Mouse (Mus musculus): ENCODE data around the gene Rasl12.
A peak's percentile ranks its signal among the peaks of the same experiment; 100 is the strongest.

The Rasl12 gene

GRCm38 (mm10) chr9:65398279-65398678 lies at the start of gene Rasl12:
Gene Rasl12, plus strand, starts transcription at chr9:65398506.
- peak in 1 of 2 experiments; percentile 46 for DNase-seq (ENCODE audit: low spot score in 2 of 2)

DNA sequence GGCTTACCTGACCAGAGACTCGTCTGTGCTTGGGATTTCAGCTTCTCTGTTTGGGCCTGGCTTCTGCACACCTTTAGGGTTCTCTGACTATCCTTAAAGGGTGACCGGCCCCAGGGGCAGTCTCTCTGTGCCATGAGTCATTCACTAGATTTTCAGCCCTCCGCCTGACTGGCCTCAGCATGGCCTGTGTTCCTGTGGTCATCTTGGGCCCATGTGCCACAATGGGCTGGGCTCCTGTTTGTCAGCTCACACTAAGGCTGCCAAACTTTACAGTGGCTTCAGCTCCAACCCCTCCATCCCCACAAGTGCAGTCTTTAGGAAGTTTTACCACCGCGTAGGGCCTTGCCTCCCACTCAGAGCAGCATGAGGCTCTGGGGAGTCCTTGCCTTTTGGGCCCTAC lies 45.1 kb upstream of the Rasl12 start:
- DNase-seq (ENCODE audit: low spot score in 2 of 2) = no peak

GRCm38 (mm10) chr9:65356561-65356960 lies 41.7 kb upstream of the Rasl12 start:
- DNase-seq (ENCODE audit: low spot score in 2 of 2) = no peak

DNA sequence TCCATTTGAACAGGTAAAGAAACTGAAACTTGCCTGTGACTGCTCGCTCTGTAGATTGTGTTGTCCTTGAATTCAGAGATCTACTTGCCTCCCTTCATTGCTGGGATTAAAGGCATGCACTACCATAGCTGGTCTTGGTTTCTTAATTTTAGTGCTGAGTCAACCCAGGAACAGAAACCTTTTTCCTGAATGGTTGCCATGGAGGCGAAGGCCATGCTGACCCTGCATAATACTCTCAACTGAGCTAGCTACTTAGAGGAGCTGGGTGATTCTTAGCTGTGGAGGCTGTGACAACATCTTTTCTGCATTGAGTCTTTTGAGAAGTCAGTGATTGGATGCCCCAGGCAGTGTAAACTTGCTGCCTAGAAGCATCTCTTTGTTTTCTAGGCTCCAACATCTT lies 41.3 kb upstream of the Rasl12 start:
- DNase-seq (ENCODE audit: low spot score in 2 of 2) = no peak

DNA sequence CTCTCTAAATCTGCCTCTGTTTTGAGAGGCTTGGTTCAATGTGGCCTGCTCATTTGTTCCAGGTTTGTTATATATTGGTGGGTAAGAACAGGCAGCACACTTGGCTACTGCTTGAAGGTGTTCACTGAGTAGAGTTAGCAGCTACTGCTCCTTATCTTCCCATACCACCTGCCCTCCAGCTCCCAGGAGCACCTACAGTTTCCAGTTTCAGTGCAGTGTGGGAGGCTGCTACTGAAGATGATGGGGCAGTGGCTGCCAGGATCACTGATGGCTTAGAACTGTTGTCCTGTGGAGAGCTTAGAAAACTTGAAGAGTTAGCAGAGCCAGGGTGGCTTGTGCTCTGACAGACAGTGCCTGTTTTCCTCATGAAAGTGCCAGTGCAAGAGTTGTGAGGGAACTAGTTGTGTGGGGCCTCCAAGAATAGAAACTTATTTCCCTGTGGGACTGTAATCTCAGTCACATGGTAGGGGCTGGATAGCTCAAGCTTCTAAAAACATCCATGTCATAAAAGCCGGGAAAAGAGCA lies 39.3 kb upstream of the Rasl12 start:
- no peak for DNase-seq (ENCODE audit: low spot score in 2 of 2)

DNA sequence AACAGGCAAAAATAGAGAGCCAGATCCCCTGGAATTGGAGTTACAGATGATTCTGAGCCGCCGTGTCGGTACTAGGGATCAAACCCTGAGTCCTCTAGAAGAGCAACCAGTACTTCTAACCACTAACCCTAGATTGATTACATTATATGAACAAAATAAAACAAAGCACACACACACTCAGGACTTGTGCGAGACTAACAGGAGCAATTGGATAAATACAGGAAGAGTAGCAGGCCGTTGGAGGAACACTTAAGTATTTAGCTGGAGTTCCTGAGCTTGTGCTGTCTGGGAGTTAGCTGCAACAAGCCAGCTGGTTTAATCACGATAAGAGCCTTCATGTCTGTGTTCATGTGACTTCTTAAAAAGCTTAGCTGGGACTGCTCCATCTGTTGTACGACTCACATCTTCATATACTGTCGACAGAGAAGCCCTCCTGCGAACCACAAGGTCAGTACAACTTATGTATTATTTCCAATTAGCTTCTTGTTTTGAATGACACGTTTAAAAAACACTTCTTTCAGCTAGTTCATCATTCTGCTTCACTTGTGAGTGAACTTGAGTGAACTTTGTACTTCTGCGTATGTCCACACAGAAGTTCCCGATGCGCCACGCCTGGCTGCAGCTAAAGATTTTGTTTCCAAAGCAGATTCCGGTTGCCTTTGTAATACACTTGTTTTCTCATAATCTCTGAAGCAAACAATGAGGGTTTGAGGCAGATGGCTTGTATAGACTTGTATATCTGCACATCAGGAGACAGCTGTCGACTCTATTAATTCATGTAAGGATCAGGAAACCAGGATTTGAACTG lies 37.5 kb upstream of the Rasl12 start, which contains the start of gene Ubap1l:
Gene Ubap1l, plus strand, starts transcription at position 401 of the 808 bp plus-strand sequence.
- no peak for DNase-seq (ENCODE audit: low spot score in 2 of 2)

DNA sequence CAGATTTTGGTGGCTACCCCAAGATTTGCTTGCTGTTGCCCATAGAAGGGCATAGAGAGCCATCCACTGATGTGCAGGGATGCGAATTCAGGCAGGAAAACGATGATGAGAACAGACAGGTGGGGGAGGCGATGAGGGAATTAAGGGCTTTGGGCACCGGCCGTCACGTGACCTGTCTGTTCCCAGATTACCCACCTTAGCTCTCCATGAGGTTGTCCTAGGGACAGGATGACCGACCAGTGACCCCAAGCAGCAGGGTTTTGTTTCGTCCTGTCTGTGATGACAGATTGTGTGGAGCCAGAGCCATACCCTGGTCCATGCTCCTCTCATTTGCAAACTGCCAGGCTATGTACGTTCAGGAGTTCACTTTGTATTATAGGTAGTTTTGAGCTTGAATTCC lies 34.6 kb upstream of the Rasl12 start:
- DNase-seq (ENCODE audit: low spot score in 2 of 2) = no peak

DNA sequence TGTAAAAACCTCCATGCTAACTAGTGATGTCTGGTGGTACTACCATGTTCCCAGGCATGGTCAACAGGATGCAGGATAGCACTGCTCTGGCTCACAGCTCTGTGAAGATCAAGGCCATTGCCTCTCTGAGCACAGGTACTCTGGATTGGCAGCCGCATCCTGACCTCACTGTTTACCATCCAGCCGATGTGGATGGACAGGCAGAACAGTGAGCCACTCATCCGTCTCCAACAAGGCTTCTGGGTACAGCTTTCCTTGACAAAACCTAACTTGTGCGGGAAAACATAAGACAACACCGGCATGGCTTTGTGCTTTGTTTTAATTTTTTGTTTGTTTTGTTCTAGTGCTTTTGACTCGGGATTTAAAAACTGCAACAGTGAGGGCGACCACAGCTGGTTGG lies 32.6 kb upstream of the Rasl12 start:
- DNase-seq (ENCODE audit: low spot score in 2 of 2) = no peak

DNA sequence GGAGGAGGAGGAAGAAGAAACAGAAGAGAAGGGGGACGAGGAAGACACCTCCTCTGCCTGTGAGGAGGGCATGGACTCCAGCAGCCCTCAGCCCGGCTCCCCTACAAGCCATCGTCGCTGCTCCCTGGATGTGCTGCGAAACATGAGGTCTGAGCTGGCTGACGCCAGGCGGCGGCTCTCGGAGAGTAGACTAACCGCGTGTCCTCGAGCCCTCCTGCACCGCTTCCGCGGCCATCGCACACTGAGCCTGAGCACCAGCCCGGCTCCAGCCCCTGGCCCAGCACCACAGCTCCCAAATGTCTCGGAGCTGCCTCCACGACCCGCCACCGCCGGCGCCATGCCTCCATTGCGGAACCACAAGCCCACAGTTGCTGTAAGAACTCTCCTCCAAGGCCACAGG lies 26.6 kb upstream of the Rasl12 start:
- no peak for DNase-seq (ENCODE audit: low spot score in 2 of 2)

DNA sequence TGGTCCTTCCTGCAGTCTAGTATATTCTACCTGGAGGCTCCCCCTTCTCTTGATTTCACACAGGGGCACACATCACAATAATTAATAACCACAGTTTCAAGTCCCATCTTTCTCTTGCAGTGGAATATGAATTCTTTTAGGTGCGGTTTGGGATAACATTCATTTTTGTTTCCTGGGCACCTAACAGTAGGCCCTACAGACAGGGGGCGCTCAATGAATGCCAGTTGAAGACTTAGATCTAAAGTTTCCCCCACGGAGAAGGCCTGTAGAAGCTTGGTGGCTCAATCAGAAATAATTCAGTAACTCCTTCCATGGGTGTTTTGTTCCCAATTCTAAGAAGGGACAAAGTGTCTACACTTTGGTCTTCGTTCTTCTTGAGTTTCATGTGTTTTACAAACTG lies 25.9 kb upstream of the Rasl12 start:
- DNase-seq (ENCODE audit: low spot score in 2 of 2) = no peak

- DNase-seq (ENCODE audit: low spot score in 2 of 2) = no peak
These were observed 23.7 kb upstream of the Rasl12 start for GRCm38 (mm10) chr9:65374468-65375162.

GRCm38 (mm10) chr9:65375163-65375934 lies 23.0 kb upstream of the Rasl12 start:
- no peak for DNase-seq (ENCODE audit: low spot score in 2 of 2)

- DNase-seq (ENCODE audit: low spot score in 2 of 2) = no peak
These were observed 17.2 kb upstream of the Rasl12 start for GRCm38 (mm10) chr9:65381017-65381590.

GRCm38 (mm10) chr9:65382031-65382750 lies 16.1 kb upstream of the Rasl12 start:
- no peak for DNase-seq (ENCODE audit: low spot score in 2 of 2)

GRCm38 (mm10) chr9:65382751-65383097 lies 15.6 kb upstream of the Rasl12 start:
- no peak for DNase-seq (ENCODE audit: low spot score in 2 of 2)

DNA sequence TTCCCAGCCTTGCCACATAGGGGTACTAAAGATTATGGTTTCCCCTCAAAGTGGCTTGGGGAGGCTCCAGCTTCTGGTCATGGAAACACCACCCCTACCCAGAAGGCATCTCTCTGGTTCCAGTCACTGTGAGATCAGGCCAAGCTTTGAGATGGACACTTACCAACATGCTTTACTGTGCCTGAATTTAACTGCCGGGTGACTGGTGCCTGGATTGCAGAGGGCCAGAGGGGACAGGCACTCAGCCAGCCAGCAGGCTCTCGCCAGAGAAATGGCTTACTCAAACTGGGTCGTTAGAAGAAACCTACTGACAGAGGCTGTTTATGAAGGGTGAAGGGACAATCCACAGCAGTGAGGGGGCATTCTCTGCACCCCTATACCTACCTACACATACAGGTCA lies 14.0 kb upstream of the Rasl12 start:
- DNase-seq (ENCODE audit: low spot score in 2 of 2) = no peak

DNA sequence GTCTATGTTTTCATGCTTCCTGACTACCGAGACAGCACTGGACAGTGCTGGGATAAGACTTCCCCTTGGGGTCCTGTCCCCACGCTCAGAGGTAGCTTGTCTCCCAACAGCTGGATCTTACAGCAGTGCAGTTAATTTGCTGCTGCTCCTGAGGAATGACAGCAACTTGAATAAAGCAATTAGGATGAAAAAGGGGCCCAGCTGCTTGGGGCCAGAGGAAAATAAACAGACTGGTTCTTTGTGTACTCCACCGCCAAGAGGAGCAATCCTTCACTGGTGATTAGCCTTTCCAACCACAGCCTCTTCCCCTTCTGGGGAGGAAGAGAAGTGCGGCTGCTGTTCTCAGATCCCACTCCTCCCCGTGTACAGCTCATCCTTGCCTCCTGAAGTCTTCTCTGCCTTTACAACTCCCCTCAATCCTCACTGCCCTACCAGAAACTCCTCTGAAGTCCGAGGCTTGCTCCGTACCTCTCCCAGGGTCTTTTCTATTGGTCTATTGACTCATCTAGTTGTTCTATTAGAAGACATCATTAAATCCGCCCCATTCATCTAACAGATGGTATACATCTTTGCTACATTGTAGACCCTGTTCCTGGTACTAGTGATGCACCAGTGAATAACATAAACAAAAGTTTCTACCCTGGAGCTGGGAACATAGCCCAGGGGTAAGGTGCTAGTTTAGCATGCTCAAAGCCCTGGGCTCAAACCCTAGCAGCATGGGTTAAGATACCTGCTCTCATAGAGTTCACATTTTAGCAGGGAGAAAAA lies 11.7 kb upstream of the Rasl12 start:
- DNase-seq (ENCODE audit: low spot score in 2 of 2) = no peak

DNA sequence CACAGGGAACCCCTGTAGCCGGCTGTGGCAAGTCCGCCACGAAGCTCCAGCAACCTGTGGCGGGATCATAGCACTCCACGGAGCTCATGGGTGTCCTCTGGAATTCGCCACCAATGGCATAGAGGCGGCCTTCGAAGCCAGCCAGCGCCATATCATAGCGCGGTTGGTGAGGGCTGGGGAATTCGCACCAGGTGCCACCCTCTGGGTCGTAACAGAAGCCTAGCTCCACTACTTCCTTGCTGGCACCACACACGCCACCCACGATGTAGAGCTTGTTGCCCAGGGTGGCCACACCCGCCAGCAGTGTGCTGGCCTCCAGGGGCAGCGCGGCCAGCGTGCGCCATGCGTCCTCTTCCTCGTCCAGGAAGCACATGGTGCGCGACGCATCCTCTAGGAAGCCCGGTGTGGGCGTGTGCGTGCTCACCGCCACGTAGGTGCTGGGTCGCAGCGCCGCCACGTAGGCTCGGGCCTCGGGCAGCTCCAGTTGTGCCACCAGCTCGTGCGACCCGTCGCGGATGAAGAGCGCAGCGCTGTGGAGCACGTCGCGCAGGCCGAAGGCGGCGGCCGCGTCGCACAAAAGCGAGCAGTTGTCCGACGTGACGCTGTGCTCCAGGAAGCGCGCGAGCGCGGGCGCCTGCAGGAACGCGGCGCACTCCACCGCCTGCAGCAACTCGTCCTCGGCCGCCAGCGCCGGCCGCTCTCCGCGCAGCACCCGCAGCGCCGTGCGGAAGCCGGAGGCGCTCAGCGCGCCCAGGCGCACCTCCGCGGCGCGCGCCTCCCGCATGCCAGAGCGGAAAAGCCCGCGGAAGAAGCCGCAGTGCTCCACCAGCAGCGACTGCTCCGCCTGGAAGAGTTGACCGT lies 7.3 kb upstream of the Rasl12 start:
- peak in 1 of 2 experiments; percentile 26 for DNase-seq (ENCODE audit: low spot score in 2 of 2)

DNA sequence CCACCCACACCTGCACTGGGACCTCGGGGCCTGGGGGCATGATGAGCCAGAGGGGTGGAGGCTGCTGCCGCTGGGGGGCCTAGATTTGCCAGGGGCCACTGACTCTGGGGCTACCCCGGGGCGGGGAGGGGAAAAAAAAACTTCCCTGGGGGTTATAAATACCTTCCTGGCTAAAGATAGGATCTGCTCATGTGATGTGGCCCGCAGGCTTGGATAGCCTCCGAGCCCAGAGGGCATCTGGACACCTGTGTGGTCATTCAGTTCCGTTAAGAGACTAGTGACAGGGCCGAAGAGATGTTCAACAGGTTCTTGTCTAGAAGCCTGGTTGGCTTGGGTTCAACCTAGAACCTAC lies 6.7 kb upstream of the Rasl12 start, which contains the start of gene Kbtbd13:
Gene Kbtbd13, minus strand, starts transcription at position 40 of the 352 bp plus-strand sequence.
- no peak for DNase-seq (ENCODE audit: low spot score in 2 of 2)
